Mouse (Mus musculus): ENCODE results near the gene Olfr251. TPM values are rescaled to one million over a fixed set of nuclear protein-coding genes. Genes with fewer than 3 reads are reported as not detected.
"Not testable (repeated sequence)": the region's sequence is repeated elsewhere in the genome, so short reads cannot be mapped to it uniquely, and the experiment has no call there.

The Olfr251 gene
- not detected in 2 replicates for polyA plus RNA-seq (2014; fragmentation: Nextera tagmentation; extraction: Ambion mirVana)

DNA sequence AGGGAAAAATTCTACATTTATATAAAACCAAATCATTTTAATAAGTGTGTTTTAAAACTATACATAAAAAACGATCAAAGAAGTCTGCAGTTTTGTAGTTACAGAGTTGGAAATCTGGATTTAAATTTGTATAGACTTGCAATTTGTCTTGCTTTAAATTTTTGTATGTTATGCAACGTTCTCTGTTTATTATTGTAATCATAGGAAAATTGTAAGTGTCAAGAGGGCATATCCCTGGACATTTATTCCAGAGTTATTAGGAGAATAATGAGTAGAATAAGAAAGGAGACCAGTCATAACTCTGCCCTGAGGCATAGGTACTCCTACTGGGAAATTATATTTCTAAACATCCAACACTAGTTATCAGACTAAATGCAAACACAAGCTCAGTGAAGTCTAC, at the start of gene Olfr251:
Olfr251 (plus strand) TSS at position 301 of the 400 bp plus-strand sequence.
- DNase-seq (ENCODE audit: low spot score) (no peak), ATAC-seq (ENCODE audit: low read depth) (no peak)
- no peak within 1 kb of the TSS for H3K4me3 ChIP-seq (ENCODE audit: low read depth, low read length)
- H3K9me3 ChIP-seq (ENCODE audit: control insufficient read depth, low read length), result no peaks in the 10 kb centered on the region
- no peaks in the 10 kb centered on the region for H3K27me3 ChIP-seq (replicated peaks; ENCODE audit: control insufficient read depth, insufficient read depth, low read length)
- no peaks in the 10 kb centered on the region for H3K4me1 ChIP-seq (ENCODE audit: control insufficient read depth, insufficient read depth, low read length)
- no peak within 1 kb of the TSS for H3K27ac ChIP-seq (replicated peaks; ENCODE audit: low read depth, low read length)
- WGBS, result 64% methylated on average over 2 of the region's 2 CpGs
- no peaks in the 10 kb centered on the region for H3K36me3 ChIP-seq (ENCODE audit: control insufficient read depth, insufficient read depth, low read length)
- H3K9ac ChIP-seq (ENCODE audit: low read depth, low read length), result no peak within 1 kb of the TSS
- H3K4me2 ChIP-seq (ENCODE audit: low read depth, low read length), result no peak within 1 kb of the TSS

DNA sequence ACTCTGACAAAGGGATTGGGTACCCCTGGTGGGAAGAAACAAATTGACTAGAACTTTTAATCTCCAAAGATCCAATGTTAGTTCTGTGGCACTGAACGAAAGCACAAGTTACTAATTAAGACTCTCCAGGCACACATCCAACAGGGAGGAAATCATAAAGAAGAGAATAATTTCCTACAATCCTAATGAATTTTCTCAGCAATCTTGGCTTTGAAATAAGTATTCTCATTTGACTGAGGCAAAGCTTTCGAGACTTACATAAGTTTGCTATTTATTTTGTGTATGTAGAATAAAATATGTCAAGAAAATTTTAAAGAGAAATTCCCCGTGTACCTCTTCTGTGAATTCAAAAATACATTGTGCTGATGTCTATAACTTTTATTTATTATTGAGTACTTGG, 48.1 kb upstream of the Olfr251 start, which contains the start of gene Olfr25:
Olfr25 (plus strand) TSS at position 301 of the 400 bp plus-strand sequence.
- no peak for ATAC-seq (ENCODE audit: low read depth)
- WGBS, result 73% methylated on average over 3 of the region's 3 CpGs
- H3K27me3 ChIP-seq (replicated peaks; ENCODE audit: control insufficient read depth, insufficient read depth, low read length), result no peaks in the 10 kb centered on the region
- no peak within 1 kb of the TSS for H3K27ac ChIP-seq (replicated peaks; ENCODE audit: low read depth, low read length)
- H3K9me3 ChIP-seq (ENCODE audit: control insufficient read depth, low read length), result no peaks in the 10 kb centered on the region
- no peak within 1 kb of the TSS for H3K4me3 ChIP-seq (ENCODE audit: low read depth, low read length)
- H3K4me2 ChIP-seq (ENCODE audit: low read depth, low read length), result no peak within 1 kb of the TSS
- H3K36me3 ChIP-seq (ENCODE audit: control insufficient read depth, insufficient read depth, low read length), result no peaks in the 10 kb centered on the region
- no peak for DNase-seq (ENCODE audit: low spot score)
- no peaks in the 10 kb centered on the region for H3K4me1 ChIP-seq (ENCODE audit: control insufficient read depth, insufficient read depth, low read length)
- H3K9ac ChIP-seq (ENCODE audit: low read depth, low read length), result no peak within 1 kb of the TSS

DNA sequence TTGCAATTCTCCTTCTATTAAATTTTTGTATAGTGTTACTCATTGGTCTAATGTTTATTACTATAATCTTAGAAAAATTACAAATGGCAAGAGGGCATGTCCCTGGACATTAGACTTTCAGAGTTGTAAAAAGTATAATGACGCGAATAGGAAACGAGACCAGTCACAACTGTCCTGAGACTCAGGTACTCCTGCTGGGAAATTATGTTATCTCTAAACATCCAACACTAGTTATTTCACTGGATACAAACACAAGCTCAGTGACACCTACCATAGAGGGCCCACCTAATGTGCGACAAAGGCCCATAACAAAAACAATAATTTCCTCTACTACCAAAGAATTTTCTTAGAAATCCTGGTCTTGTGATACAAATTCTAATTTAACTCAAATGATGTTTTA, 28.8 kb upstream of the Olfr251 start, which contains the start of gene Olfr898:
Olfr898 (plus strand) TSS at position 301 of the 400 bp plus-strand sequence.
- H3K4me2 ChIP-seq (ENCODE audit: low read depth, low read length), result no peak within 1 kb of the TSS
- no peaks in the 10 kb centered on the region for H3K9me3 ChIP-seq (ENCODE audit: control insufficient read depth, low read length)
- no peaks in the 10 kb centered on the region for H3K27me3 ChIP-seq (replicated peaks; ENCODE audit: control insufficient read depth, insufficient read depth, low read length)
- no peak for ATAC-seq (ENCODE audit: low read depth)
- no peaks in the 10 kb centered on the region for H3K4me1 ChIP-seq (ENCODE audit: control insufficient read depth, insufficient read depth, low read length)
- WGBS, result 95% methylated on average over 4 of the region's 4 CpGs
- no peak within 1 kb of the TSS for H3K9ac ChIP-seq (ENCODE audit: low read depth, low read length)
- H3K27ac ChIP-seq (replicated peaks; ENCODE audit: low read depth, low read length), result no peak within 1 kb of the TSS
- no peak within 1 kb of the TSS for H3K4me3 ChIP-seq (ENCODE audit: low read depth, low read length)
- DNase-seq (ENCODE audit: low spot score), result no peak
- no peaks in the 10 kb centered on the region for H3K36me3 ChIP-seq (ENCODE audit: control insufficient read depth, insufficient read depth, low read length)

DNA sequence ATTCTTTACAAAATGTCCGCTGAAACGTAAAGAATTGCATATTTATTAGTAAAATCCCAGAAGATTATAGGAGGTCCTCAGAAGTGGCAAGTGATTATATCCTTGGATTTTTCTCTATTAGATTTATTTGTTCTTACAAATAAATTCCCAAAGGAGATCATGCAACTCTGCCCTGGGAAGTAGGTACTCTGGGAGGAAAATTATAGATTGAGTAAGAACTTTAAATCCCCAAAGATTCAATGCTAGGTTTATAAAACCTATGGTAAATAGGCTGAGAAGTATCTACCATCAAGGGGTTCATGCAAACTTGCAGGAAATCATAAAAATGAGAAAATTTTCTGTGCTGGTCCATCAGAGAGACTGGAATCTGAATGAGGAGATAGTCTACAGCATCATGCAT, 10.3 kb upstream of the Olfr251 start, which contains the start of gene Olfr250:
Olfr250 (plus strand) TSS at position 301 of the 400 bp plus-strand sequence.
- no peaks in the 10 kb centered on the region for H3K27me3 ChIP-seq (replicated peaks; ENCODE audit: control insufficient read depth, insufficient read depth, low read length)
- 92% methylated on average over 2 of the region's 2 CpGs for WGBS
- H3K4me2 ChIP-seq (ENCODE audit: low read depth, low read length), result no peak within 1 kb of the TSS
- H3K27ac ChIP-seq (replicated peaks; ENCODE audit: low read depth, low read length), result no peak within 1 kb of the TSS
- ATAC-seq (ENCODE audit: low read depth) (no peak), DNase-seq (ENCODE audit: low spot score) (no peak)
- no peak within 1 kb of the TSS for H3K9ac ChIP-seq (ENCODE audit: low read depth, low read length)
- no peaks in the 10 kb centered on the region for H3K9me3 ChIP-seq (ENCODE audit: control insufficient read depth, low read length)
- H3K4me1 ChIP-seq (ENCODE audit: control insufficient read depth, insufficient read depth, low read length), result no peaks in the 10 kb centered on the region
- no peak within 1 kb of the TSS for H3K4me3 ChIP-seq (ENCODE audit: low read depth, low read length)
- H3K36me3 ChIP-seq (ENCODE audit: control insufficient read depth, insufficient read depth, low read length), result no peaks in the 10 kb centered on the region

DNA sequence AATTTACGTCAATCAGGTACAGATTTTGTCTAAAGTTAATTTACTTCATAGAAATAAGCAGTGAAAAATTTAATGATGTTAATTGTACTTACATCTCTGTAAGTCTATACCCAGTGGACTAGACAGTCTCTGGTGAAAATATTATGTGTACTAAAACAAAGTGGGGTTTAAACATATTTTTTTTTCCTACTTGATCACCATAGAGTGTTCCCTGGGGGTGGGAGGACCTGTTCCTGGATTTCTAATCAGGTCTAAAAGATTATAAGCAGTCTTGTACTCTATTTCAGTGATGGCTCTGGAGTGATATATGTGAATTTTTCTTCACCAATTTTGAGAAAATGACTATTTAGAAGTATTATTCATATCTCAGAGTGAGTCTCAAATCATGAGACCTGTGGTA, 24.5 kb downstream of the Olfr251 start, which contains the start of gene Olfr147:
Olfr147 (plus strand) TSS at position 301 of the 400 bp plus-strand sequence.
- Histone ChIP-seq H3K9me3 (ENCODE audit: control insufficient read depth, low read length) (no peaks in the 10 kb centered on the region), H3K36me3 (ENCODE audit: control insufficient read depth, insufficient read depth, low read length) (no peaks in the 10 kb centered on the region), H3K9ac (ENCODE audit: low read depth, low read length) (no peak within 1 kb of the TSS), H3K4me2 (ENCODE audit: low read depth, low read length) (no peak within 1 kb of the TSS), H3K27ac (replicated peaks; ENCODE audit: low read depth, low read length) (no peak within 1 kb of the TSS), H3K4me3 (ENCODE audit: low read depth, low read length) (no peak within 1 kb of the TSS), H3K27me3 (replicated peaks; ENCODE audit: control insufficient read depth, insufficient read depth, low read length) (no peaks in the 10 kb centered on the region), H3K4me1 (ENCODE audit: control insufficient read depth, insufficient read depth, low read length) (no peaks in the 10 kb centered on the region)
- DNase-seq (ENCODE audit: low spot score) (no peak), ATAC-seq (ENCODE audit: low read depth) (no peak)
- 83% methylated on average over 1 of the region's 1 CpGs for WGBS

DNA sequence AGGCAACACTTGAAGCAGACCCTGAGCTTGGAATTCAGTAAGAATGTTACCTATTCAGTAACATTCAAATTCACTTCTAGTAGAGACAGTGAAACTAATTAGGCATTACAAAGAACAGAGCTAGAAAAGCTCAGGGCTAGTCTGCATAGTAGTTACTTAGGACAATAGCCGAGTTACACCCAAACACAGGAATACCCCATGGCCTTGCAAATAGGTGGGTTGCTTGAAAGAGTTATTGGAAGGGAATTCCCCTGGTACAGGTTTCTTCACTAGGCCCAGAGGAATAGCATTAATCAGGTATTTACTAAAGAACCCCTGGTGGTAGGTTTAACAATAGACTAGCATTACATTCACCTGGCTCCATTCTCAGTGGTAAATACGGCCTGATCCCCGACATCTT, 30.6 kb downstream of the Olfr251 start:
- not testable (repeated sequence) for H3K4me3 ChIP-seq (ENCODE audit: low read depth, low read length); H3K9me3 ChIP-seq (ENCODE audit: control insufficient read depth, low read length); DNase-seq (ENCODE audit: low spot score); H3K36me3 ChIP-seq (ENCODE audit: control insufficient read depth, insufficient read depth, low read length); H3K4me2 ChIP-seq (ENCODE audit: low read depth, low read length); ATAC-seq (ENCODE audit: low read depth); H3K27ac ChIP-seq (replicated peaks; ENCODE audit: low read depth, low read length); H3K4me1 ChIP-seq (ENCODE audit: control insufficient read depth, insufficient read depth, low read length); H3K27me3 ChIP-seq (replicated peaks; ENCODE audit: control insufficient read depth, insufficient read depth, low read length); H3K9ac ChIP-seq (ENCODE audit: low read depth, low read length)
- WGBS, result 88% methylated on average over 3 of the region's 3 CpGs

DNA sequence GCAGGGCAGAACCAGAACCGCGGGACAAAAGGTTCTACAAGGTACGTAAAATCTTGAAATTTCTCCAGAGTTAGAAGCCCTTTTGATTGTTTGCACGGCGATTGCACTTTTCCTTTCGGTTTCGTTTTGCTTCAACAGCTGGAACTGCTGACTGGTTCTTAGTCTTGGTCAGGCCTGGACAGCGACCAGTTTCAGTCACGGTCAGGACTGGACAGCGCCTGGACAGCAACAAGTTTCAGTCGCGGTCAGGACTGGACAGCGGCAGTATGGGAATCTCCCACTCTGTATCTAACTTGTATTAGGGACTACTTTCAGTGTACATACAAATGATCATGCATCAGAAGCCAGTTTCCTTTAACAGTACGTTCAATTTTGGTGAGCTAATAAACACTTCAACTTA, 36.6 kb downstream of the Olfr251 start:
- not testable (repeated sequence) for H3K9ac ChIP-seq (ENCODE audit: low read depth, low read length); H3K4me3 ChIP-seq (ENCODE audit: low read depth, low read length); ATAC-seq (ENCODE audit: low read depth); H3K9me3 ChIP-seq (ENCODE audit: control insufficient read depth, low read length); H3K4me1 ChIP-seq (ENCODE audit: control insufficient read depth, insufficient read depth, low read length); H3K4me2 ChIP-seq (ENCODE audit: low read depth, low read length); H3K27ac ChIP-seq (replicated peaks; ENCODE audit: low read depth, low read length); H3K36me3 ChIP-seq (ENCODE audit: control insufficient read depth, insufficient read depth, low read length); H3K27me3 ChIP-seq (replicated peaks; ENCODE audit: control insufficient read depth, insufficient read depth, low read length)
- 91% methylated on average over 14 of the region's 14 CpGs for WGBS
- peak; percentile 38 for DNase-seq (ENCODE audit: low spot score)

DNA sequence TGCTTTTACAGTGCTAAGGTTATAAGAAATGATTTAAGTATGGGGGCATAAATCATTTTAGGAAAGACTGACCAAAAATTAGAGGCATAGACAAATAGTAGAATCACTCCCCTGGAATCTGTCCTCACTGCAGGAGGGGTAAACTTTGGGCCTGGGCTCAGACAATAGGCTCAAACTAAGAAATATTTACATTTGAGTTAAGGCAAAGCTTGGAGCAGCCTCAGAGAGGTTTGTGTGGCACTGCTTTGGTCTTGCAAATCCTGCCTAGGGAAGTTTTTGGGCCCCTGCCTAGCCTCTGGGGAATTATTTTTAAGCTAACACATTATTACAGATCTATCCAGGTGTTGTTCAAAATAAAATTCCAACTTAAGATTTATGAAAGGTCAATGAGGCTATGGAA, 46.9 kb downstream of the Olfr251 start:
- Histone ChIP-seq H3K27me3 (replicated peaks; ENCODE audit: control insufficient read depth, insufficient read depth, low read length) (no peaks in the 10 kb centered on the region), H3K4me3 (ENCODE audit: low read depth, low read length) (no peak overlapping the region), H3K9ac (ENCODE audit: low read depth, low read length) (no peak overlapping the region), H3K4me1 (ENCODE audit: control insufficient read depth, insufficient read depth, low read length) (no peaks in the 10 kb centered on the region), H3K9me3 (ENCODE audit: control insufficient read depth, low read length) (no peaks in the 10 kb centered on the region), H3K4me2 (ENCODE audit: low read depth, low read length) (no peak overlapping the region), H3K27ac (replicated peaks; ENCODE audit: low read depth, low read length) (no peak overlapping the region), H3K36me3 (ENCODE audit: control insufficient read depth, insufficient read depth, low read length) (no peaks in the 10 kb centered on the region)
- ATAC-seq (ENCODE audit: low read depth) (no peak), DNase-seq (ENCODE audit: low spot score) (no peak)

DNA sequence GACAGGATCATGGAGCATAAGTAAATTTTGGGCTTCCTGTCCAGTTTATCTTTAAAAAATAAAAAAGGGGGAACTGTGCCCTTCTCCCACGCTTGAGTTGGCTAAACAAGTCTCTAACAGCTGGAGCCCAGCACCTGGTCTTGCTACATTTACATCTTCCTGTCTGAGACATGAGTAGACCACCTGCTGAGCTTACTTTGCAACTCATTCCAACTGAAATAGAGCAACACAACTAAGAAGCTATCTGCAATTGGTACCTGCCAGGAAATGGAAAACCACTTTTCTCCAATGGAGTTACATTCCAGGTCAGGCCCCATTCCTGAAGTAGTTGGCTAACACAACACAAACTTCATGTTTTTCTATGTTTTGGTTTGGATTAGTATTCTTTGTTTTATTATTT, 50.1 kb downstream of the Olfr251 start:
- Histone ChIP-seq H3K4me2 (ENCODE audit: low read depth, low read length) (no peak overlapping the region), H3K4me3 (ENCODE audit: low read depth, low read length) (no peak overlapping the region), H3K9me3 (ENCODE audit: control insufficient read depth, low read length) (no peaks in the 10 kb centered on the region), H3K27ac (replicated peaks; ENCODE audit: low read depth, low read length) (no peak overlapping the region), H3K27me3 (replicated peaks; ENCODE audit: control insufficient read depth, insufficient read depth, low read length) (no peaks in the 10 kb centered on the region), H3K36me3 (ENCODE audit: control insufficient read depth, insufficient read depth, low read length) (no peaks in the 10 kb centered on the region), H3K9ac (ENCODE audit: low read depth, low read length) (no peak overlapping the region), H3K4me1 (ENCODE audit: control insufficient read depth, insufficient read depth, low read length) (no peaks in the 10 kb centered on the region)
- ATAC-seq (ENCODE audit: low read depth) (no peak), DNase-seq (ENCODE audit: low spot score) (no peak)
- WGBS, result 36% methylated on average over 1 of the region's 1 CpGs
